Mouse (Mus musculus) liver, embryonic 18 days (tissue): Measurements from ENCODE around the gene Elf4. TPM values are rescaled to one million over a fixed set of nuclear protein-coding genes. Genes with fewer than 3 reads are reported as not detected.

Experiments
- polyA plus RNA-seq: library from polyadenylated mRNA; depleted of rRNA; stranded (reverse); fragments of >200 nt; gene quantifications from 2 replicates; pipeline ENCODE4 v1.2.3, GENCODE M21; 2012; rRNA removed

Gene Elf4
- 4.6 and 5.6 TPM in 2 replicates for polyA plus RNA-seq

GRCm38 (mm10) chrX:48462754-48463507 lies at the start of gene Elf4:
TSS of gene Elf4 (minus strand) at chrX:48463132.

Other genes with a start within 250 kb of the Elf4 start
- 6.1 TPM in 2 replicates for gene Utp14a, start 206.3 kb downstream of the Elf4 start, polyA plus RNA-seq
- gene Bcorl1, start 121.8 kb downstream of the Elf4 start, polyA plus RNA-seq = 1.0 and 1.4 TPM in 2 replicates
- gene Aifm1, start 50.4 kb upstream of the Elf4 start, polyA plus RNA-seq = 52.1 and 52.5 TPM in 2 replicates
- 0.26 and 0.29 TPM in 2 replicates for gene Rab33a, start 56.2 kb upstream of the Elf4 start, polyA plus RNA-seq
- gene Zfp280c, start 131.4 kb upstream of the Elf4 start, polyA plus RNA-seq = 4.6 and 4.9 TPM in 2 replicates
- gene Slc25a14, start 160.3 kb upstream of the Elf4 start, polyA plus RNA-seq = 2.1 and 2.5 TPM in 2 replicates
- not detected in 2 replicates for gene Gpr119, start 211.3 kb upstream of the Elf4 start, polyA plus RNA-seq
- gene Rbmx2, start 231.9 kb upstream of the Elf4 start, polyA plus RNA-seq = 4.9 TPM in 2 replicates